Mouse (Mus musculus) layer of hippocampus, postnatal 10 days (tissue): ENCODE results near the gene Ssbp4. TPM values are rescaled to one million over a fixed set of nuclear protein-coding genes. Genes with fewer than 3 reads are reported as not detected.
A peak's percentile ranks its signal among the peaks of the same experiment; 100 is the strongest.

Experiments
- DNase-seq, 2 experiments: peaks; one replicate each; pipeline ENCODE4 v3.0.0; 2021; ENCODE audit warnings: low spot score in 2 of 2
- total RNA-seq, 2 experiments: library from RNA; stranded (reverse); gene quantifications; 2 replicates each; pipeline ENCODE4 v1.2.3; 2021

Gene Ssbp4
- total RNA-seq, 2 experiments from 2014 or later = 225 to 240 TPM

GRCm38 (mm10) chr8:70558334-70558733 lies 50.3 kb downstream of the Ssbp4 start:
- DNase-seq = no peak

GRCm38 (mm10) chr8:70555079-70555747 lies 53.5 kb downstream of the Ssbp4 start:
- no peak for DNase-seq

GRCm38 (mm10) chr8:70553740-70554139 lies 54.9 kb downstream of the Ssbp4 start:
- peak in 1 of 2 experiments; percentile 32 for DNase-seq

- DNase-seq = no peak
These were observed 55.8 kb downstream of the Ssbp4 start for GRCm38 (mm10) chr8:70552836-70553235.

- DNase-seq = no peak
These were observed 57.0 kb downstream of the Ssbp4 start for GRCm38 (mm10) chr8:70551558-70552161.

- DNase-seq = no peak
These were observed 59.1 kb downstream of the Ssbp4 start for GRCm38 (mm10) chr8:70549412-70550184.

GRCm38 (mm10) chr8:70547762-70548161 lies 60.9 kb downstream of the Ssbp4 start:
- no peak for DNase-seq

Other genes starting within 250 kb of the Ssbp4 start
- gene Comp, start 235.3 kb downstream of the Ssbp4 start, total RNA-seq = under 1 TPM in 1 of 2 experiments, not detected in 1; 0.31 TPM
- 100 to 1,000 TPM; 103 to 114 TPM for gene Crtc1, start 169.3 kb downstream of the Ssbp4 start, total RNA-seq
- gene Klhl26, start 131.9 kb downstream of the Ssbp4 start, total RNA-seq = 10 to 100 TPM; 35.6 to 38.4 TPM
- gene Tmem59l, start 121.5 kb downstream of the Ssbp4 start, total RNA-seq = 100 to 1,000 TPM; 174 to 175 TPM
- 10 to 100 TPM; 21.3 to 22.0 TPM for gene Crlf1, start 115.7 kb downstream of the Ssbp4 start, total RNA-seq
- gene Rex1bd, start 102.1 kb downstream of the Ssbp4 start, total RNA-seq = 100 to 1,000 TPM in 1 of 2 experiments, 10 to 100 TPM in 1; 97.8 to 106 TPM
- gene Uba52, start 98.1 kb downstream of the Ssbp4 start, total RNA-seq = 1,000 to 10,000 TPM in 1 of 2 experiments, 100 to 1,000 TPM in 1; 916 to 1,148 TPM
- 100 to 1,000 TPM; 337 to 361 TPM for gene Fkbp8, start 81.1 kb downstream of the Ssbp4 start, total RNA-seq
- gene Kxd1, start 80.9 kb downstream of the Ssbp4 start, total RNA-seq = 10 to 100 TPM; 33.1 to 35.3 TPM
- 10 to 100 TPM; 15.8 to 16.4 TPM for gene Ell, start 69.4 kb downstream of the Ssbp4 start, total RNA-seq
- gene Isyna1, start 14.5 kb downstream of the Ssbp4 start, total RNA-seq = 10 to 100 TPM; 56.5 to 57.8 TPM
- gene Lrrc25, start 7.3 kb upstream of the Ssbp4 start, total RNA-seq = 1 to 10 TPM in 1 of 2 experiments, under 1 TPM in 1; 0.96 to 2.3 TPM
- gene Gdf15, start 23.6 kb upstream of the Ssbp4 start, total RNA-seq = not detected
- 10 to 100 TPM; 25.8 to 31.9 TPM for gene Pgpep1, start 51.5 kb upstream of the Ssbp4 start, total RNA-seq
- 10 to 100 TPM; 72.3 to 76.5 TPM for gene Lsm4, start 64.4 kb upstream of the Ssbp4 start, total RNA-seq
- 100 to 1,000 TPM; 166 to 187 TPM for gene Jund, start 90.1 kb upstream of the Ssbp4 start, total RNA-seq
- gene Iqcn, start 94.6 kb upstream of the Ssbp4 start, total RNA-seq = under 1 TPM in 1 of 2 experiments, not detected in 1; 0.07 TPM
- gene Gm3336, start 109.7 kb upstream of the Ssbp4 start, total RNA-seq = not detected
- under 1 TPM; 0.51 to 0.64 TPM for gene Pde4c, start 114.8 kb upstream of the Ssbp4 start, total RNA-seq
- 100 to 1,000 TPM; 584 to 714 TPM for gene Rab3a, start 145.8 kb upstream of the Ssbp4 start, total RNA-seq
- gene Mpv17l2, start 152.1 kb upstream of the Ssbp4 start, total RNA-seq = 10 to 100 TPM; 45.3 to 49.9 TPM
- 100 to 1,000 TPM; 170 to 174 TPM for gene Pik3r2, start 167.8 kb upstream of the Ssbp4 start, total RNA-seq
- 100 to 1,000 TPM; 179 to 186 TPM for gene Mast3, start 196.2 kb upstream of the Ssbp4 start, total RNA-seq
- gene Il12rb1, start 199.6 kb upstream of the Ssbp4 start, total RNA-seq = under 1 TPM; 0.30 to 0.38 TPM
- 10 to 100 TPM; 15.7 to 18.1 TPM for gene Arrdc2, start 230.8 kb upstream of the Ssbp4 start, total RNA-seq